In the genomic region with DNA sequence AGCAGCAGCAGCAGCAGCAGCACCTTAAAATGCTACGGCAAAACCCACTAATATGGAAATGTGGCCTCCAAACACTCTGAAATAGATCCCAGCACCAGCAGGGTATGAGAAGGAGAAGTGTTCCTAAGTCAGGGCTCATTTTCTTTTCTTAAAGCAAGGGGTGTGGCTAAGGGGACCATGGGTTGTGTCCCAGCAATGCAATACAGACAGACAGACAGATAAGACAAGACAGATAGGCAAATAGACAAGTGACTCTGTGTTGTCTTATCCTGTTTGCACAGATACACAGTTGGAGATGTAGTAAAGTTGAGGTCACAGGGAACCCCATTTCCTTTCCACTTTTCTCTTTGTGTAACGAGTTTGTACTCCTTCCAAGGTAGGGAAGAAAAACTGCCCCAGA, we compare ENCODE assay signal across 2 mouse cellular contexts.
A peak's percentile ranks its signal among the peaks of the same experiment; 100 is the strongest.
TF ChIP-seq lines count a peak whose summit lies in the region.

No protein-coding gene starts in this region.

TF ChIP-seq in CH12.LX, 34 proteins besides CTCF, POLR2A, EP300 and RAD21:
- TF ChIP-seq CHD2 (IDR thresholded peaks at IDR 0.05; ENCODE audit: low read length) (no peak), UBTF (IDR thresholded peaks at IDR 0.05; ENCODE audit: low read depth, low read length) (no peak), JUND (conservative IDR thresholded peaks at IDR 0.05; ENCODE audit: low read depth, low read length) (no peak), SIN3A (IDR thresholded peaks at IDR 0.05; ENCODE audit: low read length) (no peak), E2F4 (IDR thresholded peaks at IDR 0.05; ENCODE audit: insufficient replicate concordance, low read depth, low read length) (no peak), ZC3H11A (IDR thresholded peaks at IDR 0.05; ENCODE audit: low read depth, low read length) (no peak), TBP (conservative IDR thresholded peaks at IDR 0.05; ENCODE audit: low read depth, low read length) (no peak), PAX5 (IDR thresholded peaks at IDR 0.05; ENCODE audit: low read length) (no peak), USF2 (conservative IDR thresholded peaks at IDR 0.05; ENCODE audit: low read depth, low read length) (no peak), TCF12 (IDR thresholded peaks at IDR 0.05; ENCODE audit: low read depth, low read length) (no peak), MAFK (IDR thresholded peaks at IDR 0.05; ENCODE audit: insufficient replicate concordance, low read length) (no peak), ELF1 (IDR thresholded peaks at IDR 0.05; ENCODE audit: low read depth, low read length) (no peak), MAZ (IDR thresholded peaks at IDR 0.05; ENCODE audit: low read depth, low read length) (no peak), KAT2A (IDR thresholded peaks at IDR 0.05; ENCODE audit: insufficient replicate concordance, low read length) (no peak), MEF2A (IDR thresholded peaks at IDR 0.05; ENCODE audit: borderline replicate concordance, low read depth, low read length) (no peak)
TF ChIP-seq in CH12.LX: peak in this region for 0.

TF ChIP-seq in MEL, 35 proteins besides CTCF, POLR2A, EP300 and RAD21:
- no peak for TF ChIP-seq POLR2AphosphoS2 (IDR thresholded peaks at IDR 0.05; ENCODE audit: low read length)
- TF ChIP-seq BHLHE40 (IDR thresholded peaks at IDR 0.05; ENCODE audit: borderline replicate concordance, low read depth, low read length), result no peak; the same call in 1 of the 2 replicates
- TF ChIP-seq ZC3H11A (IDR thresholded peaks at IDR 0.05; ENCODE audit: low read depth, low read length), result no peak
- TF ChIP-seq NRF1 (IDR thresholded peaks at IDR 0.05; ENCODE audit: insufficient read depth, low read depth, low read length, poor library complexity, severe bottlenecking), result no peak
- no peak for TF ChIP-seq ZNF384 (IDR thresholded peaks at IDR 0.05; ENCODE audit: low read depth, low read length)
- TF ChIP-seq GABPA (IDR thresholded peaks at IDR 0.05; ENCODE audit: low read depth, low read length), result no peak
- no peak for TF ChIP-seq POLR2AphosphoS5 (IDR thresholded peaks at IDR 0.05; ENCODE audit: borderline replicate concordance, low read depth, low read length)
- TF ChIP-seq MEF2A (IDR thresholded peaks at IDR 0.05; ENCODE audit: extremely low read depth, insufficient replicate concordance, low read depth, low read length, poor library complexity, severe bottlenecking), result no peak
- TF ChIP-seq E2F4 (IDR thresholded peaks at IDR 0.05; ENCODE audit: borderline replicate concordance, low read depth, low read length), result no peak
- no peak for TF ChIP-seq ELF1 (IDR thresholded peaks at IDR 0.05; ENCODE audit: low read depth, low read length)
- TF ChIP-seq UBTF (IDR thresholded peaks at IDR 0.05; ENCODE audit: borderline replicate concordance, insufficient read depth, low read depth, low read length), result no peak
- no peak for TF ChIP-seq JUND (IDR thresholded peaks at IDR 0.05; ENCODE audit: low read depth, low read length)
- TF ChIP-seq MXI1 (IDR thresholded peaks at IDR 0.05; ENCODE audit: low read depth, low read length), result no peak
- TF ChIP-seq CHD1 (IDR thresholded peaks at IDR 0.05; ENCODE audit: low read depth, low read length), result no peak
- TF ChIP-seq TBP (IDR thresholded peaks at IDR 0.05; ENCODE audit: low read depth, low read length), result no peak
- TF ChIP-seq MAFK (IDR thresholded peaks at IDR 0.05; ENCODE audit: borderline replicate concordance, low read depth, low read length), result no peak; the same call in 1 of the 2 replicates
- peak; percentile 81 for TF ChIP-seq TCF12 (IDR thresholded peaks at IDR 0.05; ENCODE audit: low read depth, low read length)
- TF ChIP-seq MAX (IDR thresholded peaks at IDR 0.05; ENCODE audit: low read length), result no peak
- no peak for TF ChIP-seq MYB (IDR thresholded peaks at IDR 0.05; ENCODE audit: low read depth, low read length)
- TF ChIP-seq ZKSCAN1 (IDR thresholded peaks at IDR 0.05; ENCODE audit: low read depth, low read length), result no peak
- no peak for TF ChIP-seq KAT2A (conservative IDR thresholded peaks at IDR 0.05; ENCODE audit: low read depth, low read length)
- peak; percentile 63 for TF ChIP-seq RCOR1 (IDR thresholded peaks at IDR 0.05; ENCODE audit: low read depth, low read length)
- TF ChIP-seq NELFE (IDR thresholded peaks at IDR 0.05; ENCODE audit: low read depth, low read length), result no peak
- no peak for TF ChIP-seq USF1 (IDR thresholded peaks at IDR 0.05; ENCODE audit: low read depth, low read length)
- peak; percentile 73 for TF ChIP-seq TAL1 (IDR thresholded peaks at IDR 0.05; ENCODE audit: low read length)
- TF ChIP-seq CHD2 (IDR thresholded peaks at IDR 0.05; ENCODE audit: low read length), result no peak
- TF ChIP-seq ZMIZ1 (IDR thresholded peaks at IDR 0.05; ENCODE audit: low read depth, low read length), result no peak
- TF ChIP-seq SMC3 (IDR thresholded peaks at IDR 0.05; ENCODE audit: low read depth, low read length), result no peak
- peak; percentile 17; the same call in 1 of the 2 replicates for TF ChIP-seq HCFC1 (IDR thresholded peaks at IDR 0.05; ENCODE audit: low read depth, low read length)
- peak; percentile 94 for TF ChIP-seq GATA1 (IDR thresholded peaks at IDR 0.05; ENCODE audit: low read depth, low read length)
- TF ChIP-seq ETS1 (IDR thresholded peaks at IDR 0.05; ENCODE audit: low read depth, low read length), result peak; percentile 90
- TF ChIP-seq MYC (IDR thresholded peaks at IDR 0.05; ENCODE audit: low read depth, low read length), result no peak
- peak; percentile 75 for TF ChIP-seq SIN3A (IDR thresholded peaks at IDR 0.05; ENCODE audit: low read length)
- TF ChIP-seq USF2 (IDR thresholded peaks at IDR 0.05; ENCODE audit: borderline replicate concordance in 1 of 2, insufficient read depth in 1 of 2, low read depth in 1 of 2, low read length in 2 of 2), result no peak
- 0 out of 2 replicates have a peak, but pooled peaks have one; percentile 21 for TF ChIP-seq MAZ (IDR thresholded peaks at IDR 0.05; ENCODE audit: low read depth, low read length)
